Mouse (Mus musculus) left cerebral cortex, postnatal 14 days (tissue): ENCODE results near the gene Mlip. TPM values are rescaled to one million over a fixed set of nuclear protein-coding genes. Genes with fewer than 3 reads are reported as not detected.

Experiments used
- DNase-seq, 2 experiments: peaks; one replicate each; pipeline ENCODE4 v3.0.0; 2021 to 2022; ENCODE audit warnings: low spot score in 2 of 2, mixed read lengths in 1 of 2
- intact Hi-C: fragments of 180-260 bp; cut with DNase I; formaldehyde crosslinking; loops from one replicate; pipeline ENCODE4 v1.15.1; 2025
- total RNA-seq, 2 experiments: library from RNA; stranded (reverse); gene quantifications; 2 replicates each; pipeline ENCODE4 v1.2.3; 2021

Gene Mlip
- total RNA-seq, 2 experiments from 2014 or later = 81.2 to 93.9 TPM

DNA sequence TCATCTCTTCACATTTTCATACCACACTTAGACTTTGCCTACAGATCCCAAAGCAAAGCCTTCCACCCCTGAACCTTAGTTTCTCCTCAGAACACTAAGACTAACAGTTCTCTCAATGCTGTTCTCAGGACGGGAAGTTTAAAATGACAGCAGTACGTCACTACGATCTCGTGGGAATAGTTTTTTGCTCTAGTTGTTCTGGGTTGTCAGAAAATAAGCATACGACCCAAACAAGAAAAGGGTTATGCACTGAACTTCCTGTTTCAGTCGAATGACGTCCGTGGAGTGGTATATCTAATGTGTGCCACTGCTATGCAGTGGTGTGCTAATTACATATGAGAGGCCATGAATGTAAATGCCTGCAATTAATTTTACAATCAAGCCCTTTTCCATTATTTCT, 7.9 kb upstream of the Mlip start:
- intact Hi-C loops = no loop called here

DNA sequence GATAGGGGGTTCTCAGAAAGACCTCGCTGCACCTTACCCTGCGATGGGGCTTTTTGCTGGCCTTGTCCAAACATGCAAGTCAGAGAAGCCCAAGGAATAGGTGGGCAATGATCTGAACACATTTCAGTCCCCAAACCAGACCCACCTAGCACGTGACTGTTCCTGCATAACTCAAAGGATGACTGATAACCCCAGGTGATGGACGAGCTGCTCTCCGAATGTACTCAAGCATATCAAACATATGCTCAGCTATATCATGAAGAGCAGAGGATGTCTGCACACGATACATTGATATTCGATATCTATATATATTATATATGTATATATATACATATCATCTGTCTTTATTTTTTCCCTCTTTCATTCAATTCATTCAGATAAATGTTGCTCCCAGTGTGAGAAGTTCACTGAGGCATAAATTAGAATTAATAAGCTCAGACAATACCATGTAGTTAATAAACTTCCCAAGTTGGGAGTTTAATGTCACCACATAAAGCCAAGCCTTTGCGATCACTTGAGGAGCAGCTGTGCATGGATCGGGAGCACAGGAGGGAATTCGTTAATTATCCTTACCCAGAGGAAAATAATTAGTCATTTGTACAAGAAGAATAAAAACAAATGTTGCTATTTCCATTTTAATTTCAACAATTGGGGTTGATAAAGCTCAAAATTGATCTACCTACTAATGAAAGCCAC, 6.7 kb upstream of the Mlip start:
- intact Hi-C loops = no loop called here
- no peak for DNase-seq

More for the DNA sequence above, 7.9 kb upstream of the Mlip start:
- DNase-seq = no peak

DNA sequence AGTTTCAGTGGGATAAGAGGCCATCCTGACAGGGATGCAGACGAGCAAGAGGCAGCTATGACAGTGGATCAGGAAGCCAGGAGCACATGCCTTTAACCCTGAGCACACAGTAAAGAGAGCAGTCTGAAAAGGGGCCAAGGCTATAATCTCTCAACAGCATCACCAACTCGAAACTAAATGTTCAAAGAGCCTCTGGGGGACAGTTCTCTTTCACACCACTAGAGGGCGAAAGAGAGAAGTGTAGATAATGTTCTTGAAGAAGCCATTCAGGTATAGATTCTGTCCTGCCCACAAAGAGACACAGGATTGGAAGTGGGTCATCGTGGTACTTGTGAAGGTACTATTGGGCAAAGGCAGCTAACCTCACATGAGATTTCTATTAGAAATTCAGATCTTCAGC, 1.2 kb upstream of the Mlip start:
- DNase-seq = no peak
- intact Hi-C loops = no loop called here

DNA sequence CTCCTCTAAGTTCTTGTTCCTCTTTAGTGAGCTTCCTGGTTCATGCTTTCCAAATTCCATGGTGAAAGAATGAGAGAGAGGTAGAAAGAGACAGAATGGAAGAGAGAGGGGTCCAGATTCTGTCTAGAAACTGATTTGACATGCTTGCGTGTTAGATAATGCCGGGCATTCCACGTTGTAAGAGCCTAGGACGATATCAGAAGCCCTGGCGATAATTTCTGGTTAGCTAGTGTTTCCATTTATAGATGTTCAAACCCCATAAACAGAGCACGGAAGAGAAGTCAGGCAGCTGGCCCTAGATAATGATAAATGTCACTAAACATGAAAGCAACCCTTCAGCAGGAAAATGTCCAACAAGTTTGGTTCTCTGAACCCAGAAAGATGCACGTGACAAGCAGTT, 5.1 kb downstream of the Mlip start:
- intact Hi-C loops = no loop called here

DNA sequence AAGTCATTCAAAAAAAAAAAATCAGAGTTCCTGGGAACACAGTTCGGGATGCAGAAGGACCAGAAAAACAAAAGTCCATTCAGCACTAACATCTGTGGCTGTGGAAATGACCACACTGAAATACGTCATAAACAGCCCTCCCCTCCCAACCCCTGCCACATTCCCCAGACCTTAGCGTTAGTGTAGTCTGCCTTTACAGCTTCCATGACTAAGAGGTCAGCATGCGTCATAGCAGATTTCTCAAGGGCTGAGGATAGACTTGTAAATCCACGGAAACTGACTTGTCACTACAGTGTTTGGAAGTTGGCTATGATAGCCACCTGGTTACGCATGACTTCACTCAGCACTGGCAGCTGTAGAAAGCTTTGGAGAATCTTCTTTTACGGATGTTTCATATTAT, 8.5 kb downstream of the Mlip start:
- no peak for DNase-seq
- intact Hi-C loops = loop anchor here (5.0 kb wide), 1 partner anchor 67 kb away; no protein-coding TSS in a partner anchor

More for the DNA sequence above, 5.1 kb downstream of the Mlip start:
- DNase-seq = no peak

DNA sequence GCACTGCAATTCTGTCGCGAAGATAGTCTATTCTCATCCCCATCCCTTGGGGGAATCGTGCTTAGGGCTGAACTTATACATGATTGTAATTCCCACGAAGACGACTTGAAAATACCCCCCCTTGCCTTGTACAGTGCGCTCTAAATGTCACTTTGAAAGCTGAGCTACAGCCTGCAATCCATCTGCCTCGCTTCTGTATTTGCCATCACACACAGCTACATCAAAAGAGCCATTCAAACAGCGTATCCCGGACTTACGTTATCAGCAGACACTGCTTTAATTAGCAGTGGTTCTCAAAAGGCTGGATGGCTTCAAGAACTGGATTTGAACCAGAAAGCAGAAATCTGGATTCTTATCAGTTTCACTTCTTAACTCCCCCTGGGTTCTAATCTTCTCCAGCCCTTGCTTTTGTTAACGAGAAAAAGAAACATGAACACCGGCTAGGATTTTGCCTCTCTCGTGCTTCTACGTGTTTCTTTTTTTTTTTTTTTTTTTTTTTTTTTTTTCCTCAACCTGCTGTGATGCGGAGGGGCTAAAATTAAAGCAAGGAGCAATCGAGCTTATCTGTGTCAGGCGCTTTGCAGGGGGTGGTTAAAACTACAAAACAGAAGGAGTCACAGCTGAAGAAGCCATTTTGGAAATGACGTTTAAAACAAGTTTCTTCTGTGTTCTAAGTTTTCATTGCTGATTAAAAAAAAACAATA, 12.5 kb downstream of the Mlip start:
- peak; percentile 52 to 73 for DNase-seq
- intact Hi-C loops = loop anchor here (5.0 kb wide), 1 partner anchor 63 kb away; no protein-coding TSS in a partner anchor

DNA sequence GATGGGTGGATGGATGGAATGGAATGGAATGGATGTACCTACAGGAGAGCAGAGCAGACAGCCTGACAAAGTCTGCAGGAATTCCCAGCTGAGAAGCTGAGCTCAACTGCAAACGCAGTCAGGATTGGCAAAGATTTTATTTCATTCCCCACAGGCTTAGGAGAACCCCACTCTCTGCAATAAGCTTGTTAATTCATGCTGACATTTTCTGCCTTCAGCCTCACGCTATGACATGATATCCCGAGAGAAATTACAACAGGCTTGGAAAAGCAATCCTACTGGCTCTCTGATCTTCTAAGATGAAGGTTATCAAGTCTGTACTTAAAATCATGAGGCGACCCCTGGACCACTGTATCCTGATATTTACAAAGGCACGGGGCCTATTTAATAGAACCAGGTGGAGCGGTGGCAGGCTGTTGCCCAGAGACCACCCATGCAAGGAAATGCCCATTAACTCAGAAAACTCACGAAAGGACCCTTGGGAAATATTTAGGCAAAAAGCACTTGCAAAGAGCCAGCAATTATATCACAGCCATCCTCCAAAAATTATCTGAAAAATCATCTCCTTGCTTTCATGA, 13.1 kb downstream of the Mlip start:
- peak; percentile 8 to 21 for DNase-seq
- intact Hi-C loops = loop anchor here (5.0 kb wide), 1 partner anchor 62 kb away; no protein-coding TSS in a partner anchor

DNA sequence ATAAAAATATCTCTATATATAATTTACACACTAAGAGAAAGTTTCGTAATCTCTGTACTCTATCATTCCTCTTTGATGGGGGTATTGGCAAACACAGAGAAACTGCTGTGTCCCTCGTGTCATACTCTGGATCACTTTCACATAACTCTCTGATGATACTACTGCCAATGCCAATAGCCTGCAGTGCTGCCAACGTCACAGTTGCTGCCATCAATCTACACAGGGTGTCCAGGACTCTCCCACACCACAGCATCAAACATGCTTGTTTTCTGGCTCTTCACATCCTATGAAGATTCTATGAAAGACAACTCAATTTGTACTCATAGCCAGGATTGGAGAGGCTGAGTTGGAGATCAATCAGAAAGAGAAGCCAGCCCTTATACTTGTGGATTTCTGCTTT, 17.4 kb downstream of the Mlip start:
- DNase-seq = no peak
- intact Hi-C loops = no loop called here

DNA sequence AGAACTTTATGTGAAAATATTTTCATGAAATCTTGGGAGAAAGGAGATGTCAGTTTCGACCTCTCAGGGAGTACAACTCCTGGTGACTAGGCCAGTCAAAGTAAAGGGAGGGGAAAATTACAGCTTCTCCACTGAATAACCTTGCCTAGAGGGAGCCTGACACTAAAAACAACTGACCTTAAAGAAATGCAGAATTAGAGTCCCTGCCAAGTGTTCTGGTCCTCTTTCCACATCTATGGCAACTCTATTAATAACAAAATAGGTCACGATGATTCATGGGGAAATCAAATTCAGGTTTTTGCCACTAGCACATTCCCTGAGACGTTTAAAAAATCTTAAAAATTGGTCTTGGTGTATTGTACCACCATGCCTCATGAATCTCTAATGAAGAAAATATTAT, 34.4 kb downstream of the Mlip start:
- intact Hi-C loops = no loop called here
- no peak for DNase-seq

DNA sequence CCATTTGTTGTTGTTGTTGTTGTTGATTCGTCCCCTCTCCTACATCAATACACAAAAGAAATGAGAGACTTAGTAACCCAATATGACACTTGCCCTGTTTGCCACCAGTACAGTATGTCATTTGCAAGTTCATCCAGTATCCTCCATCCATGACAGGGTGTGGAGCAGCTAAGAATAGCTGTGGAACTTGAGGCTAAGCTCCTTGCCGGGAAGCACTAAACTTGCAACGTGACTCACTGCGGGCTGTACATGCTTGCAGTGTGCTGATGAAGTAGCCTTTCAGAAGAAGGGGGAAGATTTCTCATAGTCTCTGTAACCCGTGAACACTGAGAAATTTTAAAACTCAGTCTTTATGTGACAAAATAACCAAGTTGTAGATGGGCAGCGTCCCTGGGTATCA, 42.2 kb downstream of the Mlip start:
- DNase-seq = peak in 1 of 2 experiments; percentile 19
- intact Hi-C loops = no loop called here

DNA sequence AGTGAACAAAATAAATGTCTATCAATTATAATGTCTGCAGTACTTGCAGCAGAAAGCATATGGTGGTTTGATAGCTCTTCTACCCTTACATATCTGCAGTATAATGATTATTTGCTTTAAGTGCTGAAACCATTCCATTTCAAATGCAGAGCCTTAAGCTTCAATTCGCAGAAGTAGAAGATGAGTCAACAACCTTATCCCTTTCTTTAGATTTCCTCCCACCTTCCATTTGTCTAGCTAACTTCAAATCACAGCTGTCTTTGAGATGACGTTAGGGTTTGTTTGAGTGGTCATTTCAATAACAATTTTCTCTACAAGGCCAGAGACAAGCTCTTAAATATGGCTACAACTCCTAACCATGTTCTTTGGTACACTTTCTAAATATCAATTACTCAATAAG, 47.4 kb downstream of the Mlip start:
- DNase-seq = no peak
- intact Hi-C loops = no loop called here

DNA sequence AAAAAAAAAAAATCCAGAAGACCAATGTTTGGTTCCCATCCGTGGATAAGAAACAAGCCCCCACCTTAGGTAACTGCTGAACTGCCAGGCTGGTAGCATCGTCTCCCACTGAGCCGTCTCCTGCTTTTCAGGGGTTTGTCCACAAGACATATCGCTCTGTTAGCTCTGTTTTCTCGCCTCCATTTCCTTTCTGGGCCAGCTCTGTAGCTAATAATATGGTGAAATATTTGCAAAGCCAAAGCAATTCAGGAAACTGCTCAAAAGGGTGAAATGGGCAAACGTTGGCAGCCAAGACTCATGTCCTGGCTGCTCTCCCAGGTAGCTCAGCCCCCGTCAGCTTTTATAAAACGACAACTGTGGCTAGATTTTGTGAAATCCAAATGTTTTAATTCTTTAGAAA, 50.4 kb downstream of the Mlip start:
- DNase-seq = peak in 1 of 2 experiments; percentile 6
- intact Hi-C loops = no loop called here

DNA sequence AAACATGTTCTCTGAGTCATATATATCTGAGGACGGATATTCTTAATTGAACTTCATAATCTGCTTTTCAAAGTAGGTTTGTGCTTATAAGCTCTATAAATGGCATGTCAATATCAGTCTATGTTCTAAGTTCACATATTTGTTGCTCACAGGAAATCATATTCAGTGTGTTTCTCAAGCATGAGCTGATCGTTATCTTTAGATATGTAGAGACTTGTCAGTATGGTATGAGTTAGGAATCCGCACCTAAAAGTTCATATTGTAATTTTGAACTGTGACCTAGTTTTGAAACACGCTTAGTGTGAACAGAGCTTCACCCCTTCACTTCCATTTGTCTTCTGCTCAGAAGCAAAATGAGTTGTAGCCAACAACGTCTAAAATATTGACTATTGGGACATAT, 64.8 kb downstream of the Mlip start:
- intact Hi-C loops = no loop called here
- no peak for DNase-seq

DNA sequence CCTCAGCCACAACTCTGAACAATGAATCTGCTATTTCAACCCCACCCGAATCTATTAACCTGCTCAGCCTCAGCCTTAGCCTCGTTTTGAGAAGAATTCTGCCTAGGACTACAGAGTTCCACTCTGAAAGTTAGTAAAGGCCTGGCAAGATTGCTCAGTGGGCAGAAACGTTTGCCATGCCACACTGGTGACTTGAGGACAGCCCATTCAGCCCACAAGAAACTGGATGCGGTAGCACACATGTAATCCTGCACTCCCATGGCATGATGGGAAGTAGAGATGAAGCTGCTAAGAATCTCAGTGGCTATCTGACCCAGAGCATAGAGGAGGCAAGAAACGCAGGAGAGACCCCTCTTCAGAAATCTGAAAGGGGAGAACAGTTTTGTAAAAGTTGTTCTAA, 73.4 kb downstream of the Mlip start:
- no peak for DNase-seq
- intact Hi-C loops = loop anchor here (5.0 kb wide), 1 partner anchor 63 kb away; no protein-coding TSS in a partner anchor

DNA sequence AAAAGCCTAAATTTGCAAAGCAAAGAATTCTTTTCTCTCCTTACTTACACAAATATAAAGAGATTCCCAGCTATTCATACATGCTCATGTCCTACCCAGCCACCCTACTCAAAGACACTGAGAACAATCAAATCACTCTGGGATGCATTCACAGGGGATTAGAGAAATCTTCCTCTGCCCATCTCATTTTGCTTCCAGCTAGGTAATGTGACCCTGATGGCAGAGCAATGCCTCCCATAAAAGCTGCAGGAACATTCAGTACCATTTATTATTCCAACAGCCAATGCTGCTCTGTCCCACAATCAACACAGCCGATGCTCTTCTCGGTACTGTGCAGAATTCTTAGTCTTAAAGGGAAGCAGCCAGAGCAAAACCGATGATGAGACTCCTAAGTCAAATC, 74.7 kb downstream of the Mlip start:
- intact Hi-C loops = loop anchor here (5.0 kb wide), 1 partner anchor 64 kb away; no protein-coding TSS in a partner anchor
- DNase-seq = no peak

DNA sequence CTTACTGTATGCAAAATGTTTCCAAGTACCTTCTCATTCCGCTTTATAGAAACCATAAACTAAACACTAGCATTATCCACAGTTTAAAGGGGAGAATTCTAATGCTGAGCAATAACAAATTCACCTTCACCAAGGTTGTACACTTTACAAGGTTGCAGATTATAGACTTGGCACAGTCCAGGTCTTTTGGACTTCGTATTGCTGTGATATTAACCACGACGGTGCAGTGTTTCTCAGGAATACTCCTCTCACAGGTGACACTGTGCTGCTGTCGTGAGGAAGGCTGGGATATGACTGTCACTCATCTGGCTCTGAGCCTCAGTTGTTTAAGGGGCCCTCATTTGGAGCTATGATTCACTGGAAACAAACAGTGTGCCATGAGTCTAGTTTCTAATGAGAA, 75.5 kb downstream of the Mlip start:
- intact Hi-C loops = loop anchor here (5.0 kb wide), 1 partner anchor 65 kb away; no protein-coding TSS in a partner anchor
- no peak for DNase-seq

DNA sequence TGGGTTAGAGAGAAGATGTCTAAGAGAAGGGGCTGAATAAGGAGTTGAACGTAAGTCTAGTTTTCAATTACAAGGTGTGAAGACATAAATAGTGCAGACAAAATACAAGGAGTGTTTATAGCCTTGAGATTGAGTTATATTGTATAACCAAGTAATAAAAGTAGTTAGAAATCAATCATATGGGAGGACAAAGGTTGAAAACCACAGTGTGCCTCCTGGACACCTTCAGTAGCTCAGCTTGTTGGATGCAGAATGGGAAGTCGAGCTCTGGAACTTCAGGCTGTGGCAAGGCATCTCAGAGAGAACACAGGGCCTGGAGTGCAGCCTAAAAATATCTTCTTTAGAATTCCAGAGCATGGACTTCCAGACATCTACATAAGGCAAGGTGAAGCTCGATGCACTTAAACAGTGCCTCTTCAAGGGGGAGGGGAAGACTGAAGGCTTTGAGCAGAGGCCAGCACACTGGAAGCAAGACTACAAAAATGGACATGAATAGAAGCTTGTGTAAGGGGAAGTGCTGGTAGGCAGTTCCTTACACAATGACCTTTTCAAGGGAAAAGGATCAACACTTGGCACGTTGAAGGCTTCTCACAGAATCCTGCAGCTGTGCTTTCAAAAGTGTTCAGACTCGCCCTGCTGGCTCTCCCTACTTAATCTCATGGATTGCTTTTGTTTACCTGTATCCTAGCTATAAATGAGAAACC, 76.2 kb downstream of the Mlip start:
- peak in 1 of 2 experiments; percentile 39 for DNase-seq
- intact Hi-C loops = loop anchor here (5.0 kb wide), 1 partner anchor 66 kb away; no protein-coding TSS in a partner anchor

DNA sequence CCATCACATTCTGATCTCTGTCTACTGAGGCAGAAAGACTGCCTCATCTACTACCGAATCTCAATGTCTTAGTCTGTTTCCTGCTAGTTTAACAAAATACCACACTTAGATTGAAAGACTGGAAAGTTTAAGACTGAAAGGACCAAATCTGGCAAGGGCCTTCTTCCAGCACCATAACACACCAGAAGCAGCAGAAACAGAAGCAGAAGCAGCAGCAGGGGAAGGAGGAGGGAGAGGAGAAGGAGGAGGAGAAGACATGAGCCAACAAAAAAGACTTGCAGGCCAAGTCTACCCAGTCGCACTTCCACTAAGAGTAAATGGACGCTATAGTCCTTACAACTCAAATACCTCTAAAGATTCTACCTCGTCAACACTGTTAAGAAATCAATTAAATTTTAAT, 80.0 kb downstream of the Mlip start:
- intact Hi-C loops = no loop called here
- DNase-seq = no peak

DNA sequence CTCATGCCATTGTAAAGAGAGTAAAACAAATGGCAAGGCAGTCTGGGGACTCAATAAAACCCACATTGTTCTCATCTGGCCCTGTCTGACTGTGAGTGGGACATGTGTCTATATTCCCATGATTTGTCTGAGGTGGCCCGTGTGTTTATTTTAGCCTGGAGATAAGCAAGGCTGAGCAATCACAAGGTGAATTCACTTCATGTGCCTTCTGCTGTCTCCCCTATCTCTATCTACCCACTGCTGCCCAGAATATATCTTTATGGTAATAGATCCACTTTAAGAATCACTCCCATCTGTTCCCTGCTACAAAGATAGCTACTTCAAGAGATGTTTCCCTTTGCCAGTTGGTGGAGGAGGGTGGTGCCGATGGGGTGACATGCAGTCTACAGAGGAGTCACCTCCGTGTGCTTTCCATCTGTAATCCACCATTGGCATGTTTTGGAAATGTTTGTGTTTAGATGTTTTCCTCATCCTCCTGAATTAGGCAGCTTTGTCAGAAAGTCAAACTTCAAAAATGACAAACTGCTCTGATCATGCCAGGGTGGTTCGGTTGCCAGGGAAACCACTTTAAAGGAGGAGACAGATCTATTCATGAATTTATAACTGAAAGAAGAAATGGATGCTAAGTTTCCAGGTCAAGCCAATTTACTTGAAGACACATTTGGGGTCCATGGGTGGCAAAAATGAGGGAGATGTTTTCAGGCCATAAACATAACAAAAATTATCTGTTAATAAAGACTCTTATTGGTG, 87.3 kb downstream of the Mlip start:
- intact Hi-C loops = no loop called here
- DNase-seq = peak; percentile 51 to 67
